Mouse (Mus musculus): ENCODE results near the gene Tmem270. TPM values are rescaled to one million over a fixed set of nuclear protein-coding genes. Genes with fewer than 3 reads are reported as not detected.

Tmem270 gene
- polyA plus RNA-seq, 1 experiment = 0.04 TPM

DNA sequence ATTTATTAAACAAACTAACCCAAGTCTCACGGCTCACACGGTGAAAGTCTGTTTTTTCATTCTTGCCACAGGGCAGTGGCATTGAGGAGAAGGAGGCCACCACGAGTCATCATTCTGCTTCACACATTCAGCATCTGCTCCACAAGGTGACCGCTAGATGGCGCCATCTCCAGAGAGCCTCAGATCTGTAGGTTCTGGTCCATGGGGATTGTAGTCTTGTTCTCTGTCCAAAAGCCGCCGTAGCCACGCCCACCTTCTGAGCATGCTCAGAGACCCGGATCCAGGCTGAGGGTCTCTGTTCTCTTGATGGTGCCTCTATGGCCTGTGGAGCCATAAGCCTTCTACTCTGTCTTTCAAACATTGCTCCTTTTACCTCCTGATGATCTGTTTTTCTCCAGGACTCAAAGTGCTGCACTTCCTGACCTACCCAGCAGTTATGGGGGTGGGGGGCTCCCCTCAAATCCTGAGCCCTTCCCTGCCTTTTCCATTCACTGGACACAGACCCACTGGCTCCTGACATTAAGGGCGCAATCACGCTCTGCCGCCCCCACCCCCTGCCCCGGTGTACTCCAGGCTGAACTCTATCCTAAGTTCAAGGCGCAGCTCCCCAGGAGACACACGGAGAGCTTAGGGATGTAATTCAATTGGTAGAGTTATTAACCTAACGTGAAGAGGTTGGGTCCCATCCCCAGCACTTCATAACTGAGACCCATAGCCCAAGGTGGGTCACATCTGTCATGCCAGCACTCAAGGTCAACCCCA is 11.7 kb upstream of the Tmem270 start:
- TF ChIP-seq TAL1 (IDR thresholded peaks at IDR 0.05; ENCODE audit: low read length) (no peak), GATA1 (IDR thresholded peaks at IDR 0.05; ENCODE audit: low read length) (no peak)
- no peaks in the 10 kb centered on the region for H3K27me3 ChIP-seq (ENCODE audit: control insufficient read depth)
- H3K4me1 ChIP-seq (ENCODE audit: control insufficient read depth) = peaks cover 82% of the 10 kb centered on the region
- peak overlapping the region; percentile 56 for H3K4me3 ChIP-seq (replicated peaks)
- H3K36me3 ChIP-seq (ENCODE audit: control insufficient read depth) = peaks cover 36% of the 10 kb centered on the region
- peaks cover 9% of the 10 kb centered on the region for H3K9me3 ChIP-seq (ENCODE audit: control insufficient read depth, low read length)

DNA sequence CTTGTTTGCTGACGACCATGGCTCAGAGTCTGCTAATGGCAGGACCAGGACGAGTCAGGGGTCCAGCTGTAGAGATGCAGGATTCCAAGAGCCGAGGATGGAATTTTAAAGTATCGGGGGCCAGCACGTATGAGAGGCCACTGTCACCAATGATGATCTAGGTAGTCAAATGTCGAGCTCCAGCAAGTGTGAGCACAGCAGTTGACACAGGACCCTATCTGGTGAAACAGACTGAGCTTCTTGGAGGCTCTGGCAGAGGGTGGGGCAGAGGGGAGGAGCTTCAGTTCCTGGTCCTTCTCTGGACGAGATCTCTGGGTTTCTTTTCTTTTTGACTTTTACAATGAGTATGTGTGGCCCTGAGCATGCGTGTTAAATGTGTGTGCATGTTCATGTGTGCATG is 8.8 kb upstream of the Tmem270 start, which contains the start of gene Cldn13:
Cldn13 (minus strand) TSS at position 216 of the 400 bp plus-strand sequence.
- Histone ChIP-seq H3K4me1 (ENCODE audit: control insufficient read depth) (peaks cover 75% of the 10 kb centered on the region), H3K9me3 (ENCODE audit: control insufficient read depth, low read length) (peaks cover 11% of the 10 kb centered on the region), H3K27me3 (ENCODE audit: control insufficient read depth) (no peaks in the 10 kb centered on the region), H3K36me3 (ENCODE audit: control insufficient read depth) (peaks cover 58% of the 10 kb centered on the region), H3K4me3 (replicated peaks) (peak within 1 kb of the TSS; percentile 74)
- TF ChIP-seq TAL1 (IDR thresholded peaks at IDR 0.05; ENCODE audit: low read length) (peak; percentile 50; the same call in 1 of the 3 replicates), GATA1 (IDR thresholded peaks at IDR 0.05; ENCODE audit: low read length) (no peak)

DNA sequence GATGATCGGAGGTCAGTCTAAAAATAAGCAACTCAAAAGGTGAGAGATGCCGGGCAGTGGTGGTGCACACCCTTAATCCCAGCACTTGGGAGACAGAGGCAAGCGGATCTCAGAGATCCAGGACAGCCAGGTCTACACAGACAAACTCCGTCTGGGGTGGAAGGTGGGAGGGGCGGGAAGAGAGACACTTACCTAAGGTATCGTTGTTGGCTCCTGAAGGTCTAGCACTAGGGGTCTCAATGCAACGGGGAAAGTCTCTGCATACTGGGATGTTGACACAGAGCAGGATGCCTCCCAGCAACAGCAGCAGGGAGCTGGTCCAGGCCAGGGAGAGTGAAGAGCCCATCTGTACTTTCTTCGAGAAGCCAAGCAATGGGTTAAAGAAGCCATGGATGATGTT is 8.0 kb upstream of the Tmem270 start:
- Histone ChIP-seq H3K4me1 (ENCODE audit: control insufficient read depth) (peaks cover 71% of the 10 kb centered on the region), H3K27me3 (ENCODE audit: control insufficient read depth) (no peaks in the 10 kb centered on the region)
- TF ChIP-seq GATA1 (IDR thresholded peaks at IDR 0.05; ENCODE audit: low read length) (no peak), TAL1 (IDR thresholded peaks at IDR 0.05; ENCODE audit: low read length) (no peak)

DNA sequence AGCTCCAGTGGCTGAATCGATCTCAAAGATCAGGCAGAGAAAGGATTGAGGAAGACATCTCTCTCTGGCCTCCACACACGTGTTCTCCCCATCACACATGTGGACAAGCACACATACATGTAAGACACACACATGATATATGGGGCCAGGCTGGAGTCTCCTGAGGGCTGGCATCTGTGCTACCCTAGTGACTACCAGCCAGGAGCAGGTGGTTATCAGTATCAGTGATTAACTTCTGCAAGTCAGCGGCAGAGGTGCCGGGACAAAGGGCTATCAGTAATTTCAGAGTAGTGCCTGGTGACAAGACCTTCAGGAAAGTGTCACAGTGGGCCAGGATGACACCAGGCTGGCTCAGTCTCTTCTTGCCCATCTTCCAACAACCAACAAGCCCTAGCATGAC is 7.2 kb upstream of the Tmem270 start:
- H3K4me3 ChIP-seq (replicated peaks) = peak overlapping the region; percentile 74
- peaks cover 66% of the 10 kb centered on the region for H3K36me3 ChIP-seq (ENCODE audit: control insufficient read depth)
- H3K9me3 ChIP-seq (ENCODE audit: control insufficient read depth, low read length) = peaks cover 11% of the 10 kb centered on the region
- H3K27me3 ChIP-seq (ENCODE audit: control insufficient read depth) = no peaks in the 10 kb centered on the region
- TF ChIP-seq GATA1 (IDR thresholded peaks at IDR 0.05; ENCODE audit: low read length) (peak; percentile 86), TAL1 (IDR thresholded peaks at IDR 0.05; ENCODE audit: low read length) (peak; percentile 97)
- H3K4me1 ChIP-seq (ENCODE audit: control insufficient read depth) = peaks cover 71% of the 10 kb centered on the region

More for the DNA sequence above, 8.0 kb upstream of the Tmem270 start:
- H3K36me3 ChIP-seq (ENCODE audit: control insufficient read depth) = peaks cover 62% of the 10 kb centered on the region
- peaks cover 11% of the 10 kb centered on the region for H3K9me3 ChIP-seq (ENCODE audit: control insufficient read depth, low read length)
- peak overlapping the region; percentile 74 for H3K4me3 ChIP-seq (replicated peaks)

DNA sequence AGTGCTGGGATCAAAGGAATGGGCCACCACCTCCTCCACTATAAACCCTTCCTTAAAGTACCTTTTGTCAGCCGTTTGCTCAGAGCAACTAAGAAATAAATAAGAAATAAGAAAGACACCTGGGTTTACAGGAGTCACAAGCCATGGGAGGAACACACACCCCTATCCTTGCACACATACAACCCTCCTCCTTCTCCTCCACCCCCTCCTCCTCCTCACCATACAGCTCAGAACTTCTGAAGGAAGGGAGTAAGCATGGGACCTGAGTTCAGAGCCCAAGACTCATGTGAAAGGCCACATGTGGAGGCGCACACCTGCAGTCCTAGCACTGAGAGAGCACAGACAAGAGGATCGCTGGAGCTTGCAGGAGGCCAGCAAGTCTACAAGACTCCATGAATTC is 6.8 kb upstream of the Tmem270 start:
- Histone ChIP-seq H3K9me3 (ENCODE audit: control insufficient read depth, low read length) (peaks cover 11% of the 10 kb centered on the region), H3K36me3 (ENCODE audit: control insufficient read depth) (peaks cover 66% of the 10 kb centered on the region), H3K4me3 (replicated peaks) (peak overlapping the region; percentile 74), H3K4me1 (ENCODE audit: control insufficient read depth) (peaks cover 70% of the 10 kb centered on the region), H3K27me3 (ENCODE audit: control insufficient read depth) (no peaks in the 10 kb centered on the region)
- no peak for TF ChIP-seq GATA1 (IDR thresholded peaks at IDR 0.05; ENCODE audit: low read length)
- TF ChIP-seq TAL1 (IDR thresholded peaks at IDR 0.05; ENCODE audit: low read length) = no peak

DNA sequence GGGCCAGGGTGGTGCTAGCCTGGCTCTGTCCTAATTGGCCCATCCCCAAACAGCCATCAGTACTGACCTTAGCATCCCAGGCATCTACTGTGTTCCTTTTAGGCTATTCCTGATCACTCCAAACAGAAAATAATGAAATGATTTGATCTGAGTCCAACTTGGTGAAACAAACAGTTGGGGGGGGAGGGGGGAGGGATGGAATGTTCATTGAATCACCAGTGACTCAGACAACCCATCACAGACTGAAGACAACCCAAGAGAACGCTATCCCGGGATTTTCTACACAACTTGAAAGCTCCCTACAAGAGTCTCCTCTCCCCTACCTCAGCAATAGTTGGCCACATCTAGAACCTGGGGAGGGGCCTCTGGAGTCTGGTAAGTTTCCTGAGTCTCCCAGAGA is 5.4 kb upstream of the Tmem270 start:
- TF ChIP-seq GATA1 (IDR thresholded peaks at IDR 0.05; ENCODE audit: low read length) (no peak), TAL1 (IDR thresholded peaks at IDR 0.05; ENCODE audit: low read length) (no peak)
- H3K9me3 ChIP-seq (ENCODE audit: control insufficient read depth, low read length) = peaks cover 2% of the 10 kb centered on the region; the same call in 1 of the 2 replicates
- peaks cover 59% of the 10 kb centered on the region for H3K4me1 ChIP-seq (ENCODE audit: control insufficient read depth)
- no peaks in the 10 kb centered on the region for H3K27me3 ChIP-seq (ENCODE audit: control insufficient read depth)
- H3K4me3 ChIP-seq (replicated peaks) = peak overlapping the region; percentile 74
- peaks cover 57% of the 10 kb centered on the region for H3K36me3 ChIP-seq (ENCODE audit: control insufficient read depth)

DNA sequence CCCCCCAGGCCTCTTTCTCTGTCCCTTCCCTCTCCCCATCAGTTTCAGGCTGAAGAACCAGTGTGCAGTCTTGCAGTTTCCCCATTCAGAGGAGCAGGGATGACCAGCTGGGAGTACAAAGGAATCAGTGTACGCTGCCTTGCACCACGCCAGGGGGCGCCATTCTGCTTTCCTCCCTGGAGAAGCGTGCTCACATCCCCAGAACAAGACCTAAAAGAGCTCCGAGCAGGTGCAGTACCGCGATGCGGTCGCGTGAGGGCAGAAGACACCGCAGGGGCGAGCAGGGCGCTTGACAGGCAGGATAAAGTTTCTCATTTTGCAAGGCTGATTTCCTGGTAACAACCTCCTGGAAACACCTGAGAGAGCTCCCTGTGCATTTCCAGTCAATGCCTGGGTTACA is 602 bp upstream of the Tmem270 start:
- peaks cover 36% of the 10 kb centered on the region for H3K36me3 ChIP-seq (ENCODE audit: control insufficient read depth)
- no peak overlapping the region for H3K4me3 ChIP-seq (replicated peaks)
- TF ChIP-seq GATA1 (IDR thresholded peaks at IDR 0.05; ENCODE audit: low read length) (no peak), TAL1 (IDR thresholded peaks at IDR 0.05; ENCODE audit: low read length) (no peak)
- H3K4me1 ChIP-seq (ENCODE audit: control insufficient read depth) = peaks cover 35% of the 10 kb centered on the region
- peaks cover 7% of the 10 kb centered on the region; the same call in 1 of the 2 replicates for H3K9me3 ChIP-seq (ENCODE audit: control insufficient read depth, low read length)
- H3K27me3 ChIP-seq (ENCODE audit: control insufficient read depth) = peaks cover 4% of the 10 kb centered on the region

DNA sequence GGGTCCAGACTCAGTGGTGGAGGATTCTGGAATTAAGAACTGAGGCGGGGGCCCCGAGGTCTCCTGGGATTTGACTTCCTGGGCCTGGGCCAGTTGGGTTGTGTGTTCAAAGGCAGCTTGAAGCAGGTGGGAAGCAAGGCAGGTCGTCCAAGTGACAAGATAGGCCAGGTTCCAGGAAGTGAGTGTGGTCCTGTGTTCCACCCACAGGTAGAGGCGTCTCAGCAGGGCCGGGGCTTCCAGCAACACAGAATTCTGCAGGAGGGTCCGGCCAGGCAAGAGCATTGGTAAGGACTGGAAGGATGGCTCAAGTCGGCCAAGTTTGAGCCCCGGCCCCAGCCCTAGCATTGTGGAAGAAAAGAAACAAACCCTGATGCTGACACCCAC is 4.9 kb downstream of the Tmem270 start:
- TF ChIP-seq TAL1 (IDR thresholded peaks at IDR 0.05; ENCODE audit: low read length) (no peak), GATA1 (IDR thresholded peaks at IDR 0.05; ENCODE audit: low read length) (no peak)
- H3K4me3 ChIP-seq (replicated peaks) = no peak overlapping the region
- peaks cover 11% of the 10 kb centered on the region for H3K36me3 ChIP-seq (ENCODE audit: control insufficient read depth)
- peaks cover 5% of the 10 kb centered on the region; the same call in 1 of the 2 replicates for H3K9me3 ChIP-seq (ENCODE audit: control insufficient read depth, low read length)
- peaks cover 4% of the 10 kb centered on the region; the same call in 1 of the 2 replicates for H3K4me1 ChIP-seq (ENCODE audit: control insufficient read depth)
- peaks cover 4% of the 10 kb centered on the region for H3K27me3 ChIP-seq (ENCODE audit: control insufficient read depth)

DNA sequence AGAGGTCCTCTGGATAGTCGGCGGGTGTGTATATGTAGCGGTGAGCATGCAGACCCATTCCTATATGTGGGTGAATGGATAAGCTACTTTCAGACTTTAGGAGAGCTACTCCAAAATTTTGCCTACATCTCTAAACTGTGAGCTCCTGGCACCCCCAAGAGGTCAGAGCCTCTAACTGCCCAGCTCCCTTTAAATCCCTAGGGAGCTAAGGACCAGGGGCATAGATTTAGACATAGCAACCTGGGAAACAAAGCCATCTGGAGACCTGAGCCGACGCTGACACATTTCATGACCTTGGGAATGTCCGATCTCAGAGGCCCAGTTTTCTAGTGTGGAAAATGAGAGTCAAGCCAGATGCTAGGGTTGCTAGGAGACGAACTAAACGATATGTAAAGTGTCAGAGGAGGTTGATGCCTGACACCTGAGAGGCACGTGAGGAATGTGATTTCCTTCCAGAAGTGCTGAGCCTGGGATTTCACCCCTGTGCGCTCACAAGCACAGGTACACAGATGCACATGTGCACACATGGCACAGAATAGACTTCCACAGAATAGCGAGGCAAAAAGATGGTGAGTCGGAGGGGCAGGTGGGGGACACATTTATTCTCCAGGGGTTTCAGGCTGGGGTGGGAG is 5.4 kb downstream of the Tmem270 start:
- Histone ChIP-seq H3K36me3 (ENCODE audit: control insufficient read depth) (peaks cover 9% of the 10 kb centered on the region), H3K4me1 (ENCODE audit: control insufficient read depth) (no peaks in the 10 kb centered on the region; the same call in 1 of the 2 replicates)
- no peak for TF ChIP-seq TAL1 (IDR thresholded peaks at IDR 0.05; ENCODE audit: low read length)
- TF ChIP-seq GATA1 (IDR thresholded peaks at IDR 0.05; ENCODE audit: low read length) = no peak

More for the DNA sequence above, 5.4 kb downstream of the Tmem270 start:
- Histone ChIP-seq H3K4me3 (replicated peaks) (no peak overlapping the region), H3K9me3 (ENCODE audit: control insufficient read depth, low read length) (peaks cover 5% of the 10 kb centered on the region; the same call in 1 of the 2 replicates), H3K27me3 (ENCODE audit: control insufficient read depth) (peaks cover 4% of the 10 kb centered on the region)

Measured in erythroblast, embryonic 14.5 days (primary cell).